Mouse (Mus musculus) hindbrain, embryonic 11.5 days (tissue): ENCODE measurements around the gene Vamp8. TPM values are rescaled to one million over a fixed set of nuclear protein-coding genes. Genes with fewer than 3 reads are reported as not detected.

Experiments used
- ATAC-seq: fragments of 200-750 bp; cut with Nextera tagmentation; 2 replicates; pipeline ENCODE4 v1.8.0; 2017; ENCODE audit warnings: mild to moderate bottlenecking, moderate TSS enrichment, moderate library complexity; ENCODE audit not compliant: low FRiP score
- DNase-seq: peaks from one replicate; pipeline ENCODE4 v3.0.0-alpha.2; 2015; ENCODE audit warnings: low spot score
- H3K27ac ChIP-seq: fragments of 300-500 bp; sonication (generic); 2 replicates; pipeline ENCODE4 v1.5.1; 2014; ENCODE audit warnings: mild to moderate bottlenecking, low read depth, low read length
- H3K27me3 ChIP-seq: fragments of 300-500 bp; sonication (generic); 2 replicates; pipeline ENCODE4 v1.6.1; 2014; ENCODE audit warnings: mild to moderate bottlenecking, low read length, moderate library complexity, mixed read lengths; ENCODE audit not compliant: control insufficient read depth, insufficient read depth
- H3K36me3 ChIP-seq: fragments of 300-500 bp; sonication (generic); 2 replicates; pipeline ENCODE4 v1.6.1; 2014; ENCODE audit warnings: mild to moderate bottlenecking, low read length, moderate library complexity, mixed read lengths; ENCODE audit not compliant: control insufficient read depth, insufficient read depth
- H3K4me1 ChIP-seq: fragments of 300-500 bp; sonication (generic); replicated peaks from 2 replicates; pipeline ENCODE4 v1.6.1; 2014; ENCODE audit warnings: low read length, mixed read lengths; ENCODE audit not compliant: control insufficient read depth, insufficient read depth
- H3K4me2 ChIP-seq: fragments of 300-500 bp; sonication (generic); replicated peaks from 2 replicates; pipeline ENCODE4 v1.6.1; 2014; ENCODE audit warnings: mild to moderate bottlenecking, low read depth, low read length
- H3K4me3 ChIP-seq: fragments of 300-500 bp; sonication (generic); 2 replicates; pipeline ENCODE4 v1.5.1; 2014; ENCODE audit warnings: low read depth, low read length
- H3K9ac ChIP-seq: fragments of 300-500 bp; sonication (generic); 2 replicates; pipeline ENCODE4 v1.6.1; 2014; ENCODE audit warnings: low read depth, low read length
- H3K9me3 ChIP-seq: fragments of 300-500 bp; sonication (generic); 2 replicates; pipeline ENCODE4 v1.6.1; 2016; ENCODE audit warnings: low read length; ENCODE audit not compliant: control insufficient read depth
- WGBS: fragments of 180-500 bp; shearing (Covaris S2); extraction: QIAGEN DNeasy Blood & Tissue Kit; methylation state at CpG from one replicate; pipeline ENCODE4 v1.1.7; 2014; 5-methylcytosine and 5-hydroxymethylcytosine counted together
- polyA plus RNA-seq: library from polyadenylated mRNA; unstranded; fragments of >200 nt; fragmentation: Nextera tagmentation; extraction: Ambion mirVana; gene quantifications from 2 replicates; pipeline ENCODE4 v1.2.1, GENCODE M21; 2014

The Vamp8 gene
- polyA plus RNA-seq, 1 experiment from 2014 or later, result 35.2 TPM

DNA sequence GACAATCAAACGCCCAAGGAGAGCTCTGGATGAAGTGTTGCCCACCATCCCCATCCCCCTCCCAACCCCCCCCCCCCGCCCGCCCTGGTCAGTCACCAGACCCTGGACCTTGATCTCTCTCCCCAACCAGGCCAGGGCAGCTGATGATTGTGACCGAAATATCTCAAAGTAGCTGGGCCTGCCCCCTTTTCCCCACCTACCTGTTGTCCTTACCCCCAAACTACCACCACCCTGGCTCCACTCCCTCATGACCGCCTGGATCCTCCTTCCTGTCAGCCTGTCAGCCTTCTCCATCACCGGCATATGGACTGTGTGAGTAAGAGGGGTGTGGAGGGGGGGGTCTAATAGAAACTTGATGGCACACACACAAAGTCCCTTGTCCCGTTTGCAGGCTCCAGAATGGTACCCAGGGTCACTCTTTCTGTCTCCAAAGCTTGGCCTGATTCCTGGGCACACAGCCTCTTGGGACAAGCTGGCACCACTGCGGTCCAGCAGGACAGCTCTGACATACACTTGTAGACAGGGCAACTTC is 34.4 kb downstream of the Vamp8 start:
- H3K9me3 ChIP-seq, result no peaks in the 10 kb centered on the region
- peak overlapping the region; percentile 94 for H3K4me2 ChIP-seq
- peaks cover 4% of the 10 kb centered on the region; the same call in 1 of the 2 replicates for H3K4me1 ChIP-seq
- 52% methylated on average over 5 of the region's 8 CpGs for WGBS
- no peak for DNase-seq
- peak overlapping the region; percentile 47 for H3K4me3 ChIP-seq
- peak; percentile 38 for ATAC-seq
- no peaks in the 10 kb centered on the region for H3K27me3 ChIP-seq
- H3K9ac ChIP-seq, result peak overlapping the region; percentile 56; the same call in 1 of the 2 replicates
- H3K27ac ChIP-seq, result no peak overlapping the region
- no peaks in the 10 kb centered on the region for H3K36me3 ChIP-seq

DNA sequence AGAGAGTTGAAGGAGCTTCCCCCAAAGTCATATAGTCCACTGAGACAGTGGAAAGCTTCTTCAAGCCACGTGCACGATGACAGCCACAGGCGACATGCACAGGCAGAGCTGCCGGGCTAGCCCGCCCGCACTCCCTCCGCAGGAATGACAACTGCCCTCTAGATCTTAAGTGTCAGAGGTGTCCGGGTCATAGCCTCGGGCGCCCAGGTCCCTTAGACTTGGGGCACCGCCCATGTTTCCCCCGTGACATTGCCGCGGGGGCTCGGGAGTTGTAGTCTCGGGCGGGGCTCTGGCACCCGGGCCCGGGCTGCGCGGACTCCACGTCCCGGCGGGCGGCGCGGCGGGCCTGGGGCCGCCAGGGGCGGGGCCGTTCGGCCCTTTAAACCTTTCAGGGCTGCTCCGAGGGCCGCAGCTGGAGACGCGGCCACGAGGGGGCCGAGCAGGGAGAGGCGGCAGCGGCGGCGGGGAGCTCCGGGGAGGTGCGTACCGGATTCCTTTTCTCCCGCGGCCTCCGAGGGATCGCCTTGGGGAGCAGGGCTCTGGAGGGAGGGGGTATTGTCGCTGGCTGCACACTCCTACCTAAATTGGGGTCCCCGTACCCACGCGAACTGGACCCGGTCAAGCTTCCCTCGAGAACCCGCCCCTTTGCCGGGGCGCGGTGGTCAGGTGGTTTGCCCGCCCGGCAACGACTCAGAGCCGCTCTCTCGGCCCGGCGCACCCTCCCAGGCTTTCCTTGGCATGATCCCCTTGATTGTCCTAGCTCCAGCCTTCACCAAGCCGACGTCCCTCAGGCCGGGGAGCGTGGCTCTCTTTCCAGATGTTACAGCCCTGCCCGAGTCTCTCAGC is 35.2 kb downstream of the Vamp8 start, which contains the start of gene Tmem150a:
TSS of gene Tmem150a (plus strand) at position 382 of the 846 bp plus-strand sequence.
- ATAC-seq (peak; percentile 89), DNase-seq (peak; percentile 82)
- no peaks in the 10 kb centered on the region for H3K36me3 ChIP-seq
- no peak within 1 kb of the TSS for H3K27ac ChIP-seq
- H3K9ac ChIP-seq, result peak within 1 kb of the TSS; percentile 56
- peak within 1 kb of the TSS; percentile 94 for H3K4me2 ChIP-seq
- no peaks in the 10 kb centered on the region for H3K27me3 ChIP-seq
- under 1% methylated on average over 56 of the region's 71 CpGs for WGBS
- peak within 1 kb of the TSS; percentile 47 for H3K4me3 ChIP-seq
- H3K9me3 ChIP-seq, result no peaks in the 10 kb centered on the region
- H3K4me1 ChIP-seq, result peaks cover 4% of the 10 kb centered on the region; the same call in 1 of the 2 replicates

DNA sequence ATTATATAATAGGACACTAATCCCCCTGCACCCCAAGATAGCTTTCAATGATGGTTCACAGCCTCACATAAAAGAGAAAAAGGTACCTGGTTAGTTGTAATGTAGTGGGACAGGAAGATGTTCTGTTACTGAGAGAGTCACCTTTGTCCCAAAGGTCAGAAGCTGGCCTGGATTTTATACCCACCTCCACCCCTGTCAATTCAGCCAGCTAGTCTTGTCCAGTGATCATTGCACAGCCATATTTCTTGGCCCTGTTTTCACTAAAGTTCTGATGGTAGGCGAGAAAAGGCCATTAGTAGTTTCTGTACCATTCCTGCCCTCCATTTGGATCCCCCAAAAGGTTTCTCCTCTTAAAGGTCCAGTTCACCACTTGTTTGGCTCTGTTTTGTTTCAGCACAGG is 36.5 kb downstream of the Vamp8 start:
- Histone ChIP-seq H3K4me1 (peaks cover 4% of the 10 kb centered on the region; the same call in 1 of the 2 replicates), H3K4me3 (no peak overlapping the region), H3K36me3 (no peaks in the 10 kb centered on the region), H3K27ac (no peak overlapping the region), H3K27me3 (no peaks in the 10 kb centered on the region), H3K4me2 (no peak overlapping the region), H3K9ac (no peak overlapping the region), H3K9me3 (no peaks in the 10 kb centered on the region)
- DNase-seq, result no peak
- ATAC-seq, result no peak
- 86% methylated on average over 1 of the region's 1 CpGs for WGBS

DNA sequence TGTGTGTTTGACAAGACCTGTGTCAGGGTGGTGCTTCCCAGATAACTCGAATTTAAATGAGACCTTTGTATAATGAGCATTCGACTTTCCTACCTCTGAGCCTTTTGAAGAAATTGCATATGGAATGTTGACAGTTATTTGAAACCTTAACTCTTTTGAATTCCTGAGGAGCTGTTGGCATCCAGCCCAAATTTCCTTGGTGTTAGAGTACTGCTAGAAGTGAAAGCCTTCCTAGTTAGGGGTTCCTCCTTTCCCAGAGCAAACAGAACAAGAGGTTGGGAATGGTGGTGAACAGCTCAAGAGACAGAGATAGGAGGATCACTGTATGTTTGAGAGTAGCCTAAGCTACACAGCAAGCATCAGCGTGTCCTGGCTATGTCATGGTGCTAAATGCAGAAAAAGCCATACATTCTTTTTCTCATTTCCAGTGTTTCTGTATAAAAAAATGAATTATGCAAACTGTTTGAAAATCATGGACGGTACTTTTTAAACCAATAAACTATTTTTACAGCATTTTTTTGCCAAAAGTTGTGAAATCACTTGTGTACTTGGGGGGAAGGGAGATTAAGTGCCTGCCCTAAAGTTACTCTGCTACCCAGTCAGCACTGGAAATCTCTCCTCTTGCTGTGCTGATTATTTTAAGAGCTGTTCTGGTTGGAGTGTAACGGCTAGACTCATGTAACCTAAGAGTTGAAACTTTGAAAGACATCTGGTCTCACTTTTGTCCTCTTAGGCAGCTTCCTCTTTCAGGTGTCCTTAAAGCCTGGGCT is 37.7 kb downstream of the Vamp8 start:
- Histone ChIP-seq H3K4me3 (no peak overlapping the region), H3K27me3 (no peaks in the 10 kb centered on the region), H3K36me3 (no peaks in the 10 kb centered on the region), H3K9me3 (no peaks in the 10 kb centered on the region), H3K4me2 (no peak overlapping the region), H3K4me1 (peaks cover 10% of the 10 kb centered on the region), H3K27ac (no peak overlapping the region), H3K9ac (no peak overlapping the region)
- WGBS, result 73% methylated on average over 5 of the region's 5 CpGs
- DNase-seq (no peak), ATAC-seq (no peak)

DNA sequence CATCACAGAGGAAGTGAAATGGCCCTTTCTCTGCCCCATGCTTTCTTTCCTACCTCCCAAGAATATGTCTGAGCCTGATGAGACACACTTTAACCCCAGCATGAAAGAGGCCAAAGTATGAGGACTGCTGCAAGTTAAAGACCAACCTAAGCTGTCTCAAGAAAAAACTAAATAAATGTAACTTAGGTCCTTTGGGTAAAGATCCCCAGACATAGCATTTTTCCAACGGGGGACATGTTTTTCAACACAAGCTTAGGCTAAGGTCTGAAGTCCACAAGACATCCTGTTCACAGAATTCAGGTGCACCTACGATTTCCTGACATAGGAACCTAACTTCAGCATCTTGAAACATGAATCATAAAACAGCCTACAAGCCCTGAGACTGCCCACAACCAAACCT is 40.3 kb downstream of the Vamp8 start:
- Histone ChIP-seq H3K4me2 (no peak overlapping the region), H3K36me3 (no peaks in the 10 kb centered on the region), H3K4me1 (peaks cover 10% of the 10 kb centered on the region), H3K9me3 (no peaks in the 10 kb centered on the region), H3K4me3 (no peak overlapping the region), H3K27me3 (no peaks in the 10 kb centered on the region), H3K27ac (no peak overlapping the region), H3K9ac (no peak overlapping the region)
- DNase-seq (no peak), ATAC-seq (no peak)
- WGBS, result 97% methylated on average over 2 of the region's 2 CpGs

DNA sequence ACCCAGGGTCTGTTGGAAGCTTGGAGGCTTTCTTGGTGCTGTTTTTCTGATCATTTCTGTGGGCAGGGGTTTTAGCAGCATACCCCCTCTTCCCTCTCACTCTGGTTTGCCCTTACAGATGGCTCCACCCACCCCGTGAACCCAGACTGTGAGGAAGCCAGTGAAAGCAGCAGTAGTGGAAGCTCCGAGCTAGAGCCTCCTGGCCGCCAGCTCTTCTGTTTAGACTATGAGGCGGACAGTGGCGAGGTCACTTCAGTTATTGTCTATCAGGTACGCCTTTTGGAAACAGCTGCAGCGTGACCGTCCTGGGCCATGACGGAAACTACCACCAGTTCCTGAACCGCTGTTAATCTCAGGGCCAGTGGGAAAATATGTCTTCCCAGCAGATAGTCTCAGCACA is 42.1 kb downstream of the Vamp8 start:
- H3K4me1 ChIP-seq, result peaks cover 6% of the 10 kb centered on the region
- 83% methylated on average over 10 of the region's 10 CpGs for WGBS
- no peaks in the 10 kb centered on the region for H3K36me3 ChIP-seq
- H3K9me3 ChIP-seq, result no peaks in the 10 kb centered on the region
- no peak overlapping the region; the same call in 1 of the 2 replicates for H3K9ac ChIP-seq
- H3K4me3 ChIP-seq, result no peak overlapping the region; the same call in 1 of the 2 replicates
- ATAC-seq (no peak), DNase-seq (no peak)
- H3K27ac ChIP-seq, result no peak overlapping the region
- no peak overlapping the region; the same call in 1 of the 2 replicates for H3K4me2 ChIP-seq
- no peaks in the 10 kb centered on the region for H3K27me3 ChIP-seq

DNA sequence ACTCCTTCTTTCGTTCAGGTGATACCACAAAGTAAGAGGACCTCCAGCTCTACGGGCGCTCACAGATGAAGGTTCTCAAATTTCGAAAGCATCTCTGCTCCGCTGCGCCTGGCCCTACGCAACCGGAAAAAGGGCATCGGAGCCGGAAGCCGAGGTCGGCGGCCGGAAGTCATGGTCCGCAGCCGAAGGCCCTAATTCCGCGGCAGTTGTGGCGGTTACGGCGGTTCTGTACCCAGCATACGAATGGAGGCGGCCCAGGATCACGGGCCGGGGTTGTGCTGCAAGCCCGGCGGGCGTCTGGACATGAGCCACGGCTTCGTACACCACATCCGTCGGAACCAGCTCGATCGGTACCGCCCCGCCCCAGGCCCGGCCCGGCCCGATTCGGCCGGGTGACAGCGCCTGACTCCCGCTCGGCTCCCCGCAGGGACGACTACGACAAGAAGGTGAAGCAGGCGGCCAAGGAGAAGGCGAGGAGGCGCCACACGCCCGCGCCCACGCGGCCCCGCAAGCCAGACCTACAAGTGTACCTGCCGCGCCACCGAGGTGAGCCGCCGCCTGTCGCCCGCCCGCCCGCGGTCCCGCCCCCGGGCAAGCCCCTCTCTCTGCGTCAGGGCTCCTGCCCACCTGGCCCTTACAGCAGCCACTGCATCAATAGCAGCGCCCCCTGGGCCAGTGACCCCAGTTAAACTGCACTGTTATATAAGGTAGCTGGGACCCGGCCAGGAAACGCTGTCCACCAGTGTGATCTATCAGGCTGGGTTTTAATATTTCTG is 43.1 kb downstream of the Vamp8 start, which contains the start of gene 0610030E20Rik:
TSS of gene 0610030E20Rik (plus strand) at position 152 of the 776 bp plus-strand sequence.
- peaks cover 6% of the 10 kb centered on the region for H3K4me1 ChIP-seq
- peak; percentile 78 for ATAC-seq
- DNase-seq, result peak; percentile 82
- H3K4me3 ChIP-seq, result peak within 1 kb of the TSS; percentile 93
- H3K36me3 ChIP-seq, result no peaks in the 10 kb centered on the region
- H3K27ac ChIP-seq, result peak within 1 kb of the TSS; percentile 78
- peak within 1 kb of the TSS; percentile 87 for H3K4me2 ChIP-seq
- WGBS, result 1% methylated on average over 67 of the region's 72 CpGs
- H3K9me3 ChIP-seq, result no peaks in the 10 kb centered on the region
- no peaks in the 10 kb centered on the region for H3K27me3 ChIP-seq
- H3K9ac ChIP-seq, result peak within 1 kb of the TSS; percentile 86

DNA sequence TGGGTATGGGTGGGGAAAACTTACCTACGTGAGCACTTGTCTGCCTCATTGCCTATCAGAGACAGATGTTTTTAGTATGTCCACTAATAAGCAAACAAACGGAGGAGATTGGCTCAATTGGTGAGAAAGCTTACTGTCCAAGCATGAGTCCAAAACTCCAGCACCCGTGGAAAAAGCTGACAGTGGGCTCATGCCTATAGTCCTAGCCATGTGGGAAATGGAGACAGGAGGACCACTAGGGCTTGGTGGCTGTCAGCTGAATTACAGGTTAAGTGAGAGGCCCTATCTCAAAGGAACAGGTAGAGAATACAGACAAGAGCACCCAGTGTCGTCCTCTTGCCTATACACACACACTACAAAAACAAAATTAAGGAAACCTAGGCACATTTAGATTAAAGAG is 44.2 kb downstream of the Vamp8 start:
- Histone ChIP-seq H3K4me2 (0 out of 2 replicates have a peak overlapping the region, but pooled peaks have one; percentile 7), H3K4me1 (peaks cover 6% of the 10 kb centered on the region), H3K27me3 (no peaks in the 10 kb centered on the region), H3K9me3 (no peaks in the 10 kb centered on the region), H3K27ac (no peak overlapping the region), H3K9ac (no peak overlapping the region), H3K4me3 (no peak overlapping the region), H3K36me3 (no peaks in the 10 kb centered on the region)
- WGBS, result 89% methylated on average over 4 of the region's 4 CpGs
- DNase-seq (no peak), ATAC-seq (no peak)
